16 mouse cellular contexts compared by ENCODE assay signal in genomic region chr8:80798778-80799177, GRCm38 (mm10). TPM values are rescaled to one million over a fixed set of nuclear protein-coding genes. Genes with fewer than 3 reads are reported as not detected.
A peak's percentile ranks its signal among the peaks of the same experiment; 100 is the strongest.
DNase-seq lines count a peak whose midpoint lies in the region; ATAC-seq and TF ChIP-seq lines count a peak whose summit lies in the region.
"Had no signal": no experiment of that assay in that cellular context is flagged by ENCODE, and none has a peak within 500 bp of the region (broad histone marks: within the 10 kb centered on the region; RNA-seq: fewer than 3 reads in every experiment).

No protein-coding gene starts in this region.

- no peak for ATAC-seq in lung, postnatal 0 days
- no peak for ATAC-seq in embryonic facial prominence, embryonic 14.5 days (ENCODE audit: low read depth)
- ATAC-seq in hindbrain, embryonic 11.5 days (ENCODE audit: low FRiP score), result no peak
- ATAC-seq: forebrain, embryonic 16.5 days; midbrain, embryonic 16.5 days had no signal

- no peaks in the 10 kb centered on the region for H3K9me3 ChIP-seq in lung, postnatal 0 days (ENCODE audit: low read length)
- no peaks in the 10 kb centered on the region for H3K9me3 ChIP-seq in MEL (replicated peaks; ENCODE audit: insufficient read depth, low read length)
- H3K9me3 ChIP-seq in embryonic facial prominence, embryonic 14.5 days (ENCODE audit: control insufficient read depth, low read length), result peaks cover 7% of the 10 kb centered on the region; the same call in 1 of the 2 replicates
- H3K9me3 ChIP-seq in hindbrain, embryonic 11.5 days (ENCODE audit: control insufficient read depth, low read length), result no peaks in the 10 kb centered on the region

- DNase-seq in kidney, adult 2 months, result no peak
- DNase-seq in kidney, postnatal 14 days, result no peak
- DNase-seq in lung, postnatal 0 days (ENCODE audit: low spot score), result no peak
- DNase-seq in lung, postnatal 14 days, result no peak
- DNase-seq in MEL (ENCODE audit: low read depth, low spot score), result no peak
- DNase-seq in embryonic facial prominence, embryonic 14.5 days (ENCODE audit: low spot score), result no peak
- no peak for DNase-seq in cerebellum, adult 18-20 months
- DNase-seq in hindbrain, embryonic 11.5 days (ENCODE audit: low spot score), result no peak
- DNase-seq: cerebellum, postnatal 36 days; kidney, adult 11 months; left cerebral cortex, postnatal 4 days; thymus, adult 2 months had no signal

- WGBS in kidney, adult 2 months, result 92% methylated on average over 3 of the region's 3 CpGs
- WGBS in lung, postnatal 0 days, result 96% methylated on average over 3 of the region's 3 CpGs
- 93% methylated on average over 3 of the region's 3 CpGs for WGBS in embryonic facial prominence, embryonic 14.5 days
- WGBS in hindbrain, embryonic 11.5 days, result 95% methylated on average over 3 of the region's 3 CpGs

- H3K4me3 ChIP-seq in kidney, adult 2 months (ENCODE audit: insufficient read depth, low read depth, low read length), result no peak overlapping the region
- H3K4me3 ChIP-seq in lung, postnatal 0 days (ENCODE audit: low read depth, low read length), result no peak overlapping the region
- no peak overlapping the region for H3K4me3 ChIP-seq in MEL (ENCODE audit: control insufficient read depth in 1 of 2, insufficient read depth in 1 of 2, low read depth in 2 of 2, low read length in 2 of 2)
- no peak overlapping the region for H3K4me3 ChIP-seq in embryonic facial prominence, embryonic 14.5 days (ENCODE audit: low read depth, low read length)
- H3K4me3 ChIP-seq in hindbrain, embryonic 11.5 days (ENCODE audit: low read depth, low read length), result no peak overlapping the region
- H3K4me3 ChIP-seq: neural tube, embryonic 13.5 days had no signal

- H3K36me3 ChIP-seq in kidney, adult 2 months (ENCODE audit: control insufficient read depth, insufficient read depth, low read length), result no peaks in the 10 kb centered on the region
- H3K36me3 ChIP-seq in lung, postnatal 0 days (ENCODE audit: insufficient read depth, low read length), result no peaks in the 10 kb centered on the region
- H3K36me3 ChIP-seq in MEL (ENCODE audit: control insufficient read depth in 1 of 2, insufficient read depth in 2 of 2, low read length in 2 of 2), result peaks cover 0 to 5% of the 10 kb centered on the region in 2 experiments; a peak in 1 of 4 replicates
- 0 out of 2 replicates have a peak, but pooled peaks cover 9% of the 10 kb centered on the region for H3K36me3 ChIP-seq in embryonic facial prominence, embryonic 14.5 days (ENCODE audit: control insufficient read depth, insufficient read depth, low read length)
- H3K36me3 ChIP-seq in hindbrain, embryonic 11.5 days (ENCODE audit: control insufficient read depth, insufficient read depth, low read length), result no peaks in the 10 kb centered on the region
- H3K36me3 ChIP-seq: G1E; neural tube, embryonic 13.5 days had no signal

- H3K4me2 ChIP-seq in lung, postnatal 0 days (replicated peaks; ENCODE audit: low read depth, low read length), result no peak overlapping the region
- H3K4me2 ChIP-seq in embryonic facial prominence, embryonic 14.5 days (ENCODE audit: low read depth, low read length), result no peak overlapping the region
- no peak overlapping the region for H3K4me2 ChIP-seq in hindbrain, embryonic 11.5 days (replicated peaks; ENCODE audit: low read depth, low read length)
- H3K4me2 ChIP-seq: neural tube, embryonic 13.5 days had no signal

- H3K79me2 ChIP-seq in MEL (ENCODE audit: control insufficient read depth, insufficient read depth, low read length, poor library complexity), result no peaks in the 10 kb centered on the region

- H3K4me1 ChIP-seq in kidney, adult 2 months (ENCODE audit: control insufficient read depth, insufficient read depth, low read length), result peaks cover 11% of the 10 kb centered on the region
- peaks cover 4% of the 10 kb centered on the region; the same call in 1 of the 2 replicates for H3K4me1 ChIP-seq in lung, postnatal 0 days (ENCODE audit: insufficient read depth, low read depth, low read length)
- no peaks in the 10 kb centered on the region for H3K4me1 ChIP-seq in MEL (ENCODE audit: control insufficient read depth in 1 of 2, insufficient read depth in 2 of 2, low read length in 2 of 2)
- H3K4me1 ChIP-seq in embryonic facial prominence, embryonic 14.5 days (ENCODE audit: control insufficient read depth, insufficient read depth, low read length), result no peaks in the 10 kb centered on the region
- no peaks in the 10 kb centered on the region for H3K4me1 ChIP-seq in hindbrain, embryonic 11.5 days (replicated peaks; ENCODE audit: control insufficient read depth, insufficient read depth, low read length)

- TF ChIP-seq RAD21 in MEL (IDR thresholded peaks at IDR 0.05; ENCODE audit: low read depth, low read length), result peak; percentile 2; the same call in 1 of the 2 replicates

- no peak for TF ChIP-seq EP300 in lung, postnatal 0 days (IDR thresholded peaks at IDR 0.05)
- no peak for TF ChIP-seq EP300 in MEL (IDR thresholded peaks at IDR 0.05; ENCODE audit: low read depth in 1 of 2, low read length in 2 of 2)

- peak; percentile 20; the same call in 1 of the 2 replicates for TF ChIP-seq CTCF in kidney, adult 2 months (conservative IDR thresholded peaks at IDR 0.05; ENCODE audit: insufficient read depth, insufficient read length, low read depth, low read length)
- TF ChIP-seq CTCF in lung, postnatal 0 days (IDR thresholded peaks at IDR 0.05), result peak; percentile 46
- peak; percentile 35 to 49 (median 44) for TF ChIP-seq CTCF in MEL (IDR thresholded peaks at IDR 0.05 in 2 of 3, conservative IDR thresholded peaks at IDR 0.05 in 1 of 3; ENCODE audit: control insufficient read depth in 1 of 3, insufficient read depth in 1 of 3, low read depth in 2 of 3, low read length in 3 of 3, poor library complexity in 1 of 3, severe bottlenecking in 1 of 3)

- H3K27me3 ChIP-seq in kidney, adult 2 months (replicated peaks; ENCODE audit: control insufficient read depth, insufficient read depth, low read length), result no peaks in the 10 kb centered on the region
- H3K27me3 ChIP-seq in lung, postnatal 0 days (replicated peaks; ENCODE audit: insufficient read depth, low read length), result no peaks in the 10 kb centered on the region
- no peaks in the 10 kb centered on the region for H3K27me3 ChIP-seq in MEL (ENCODE audit: control insufficient read depth in 1 of 2, insufficient read depth in 2 of 2, low read length in 2 of 2)
- H3K27me3 ChIP-seq in embryonic facial prominence, embryonic 14.5 days (replicated peaks; ENCODE audit: control insufficient read depth, insufficient read depth, low read length), result no peaks in the 10 kb centered on the region
- H3K27me3 ChIP-seq in hindbrain, embryonic 11.5 days (ENCODE audit: control insufficient read depth, insufficient read depth, low read length), result no peaks in the 10 kb centered on the region
- H3K27me3 ChIP-seq: neural tube, embryonic 13.5 days had no signal

- H3K9ac ChIP-seq in lung, postnatal 0 days (replicated peaks; ENCODE audit: low read depth), result no peak overlapping the region
- no peak overlapping the region for H3K9ac ChIP-seq in MEL (ENCODE audit: control insufficient read depth, low read depth, low read length, poor library complexity, severe bottlenecking)
- H3K9ac ChIP-seq in embryonic facial prominence, embryonic 14.5 days (ENCODE audit: low read depth, low read length), result no peak overlapping the region
- H3K9ac ChIP-seq in hindbrain, embryonic 11.5 days (ENCODE audit: low read depth, low read length), result no peak overlapping the region
- H3K9ac ChIP-seq: neural tube, embryonic 13.5 days had no signal

- no peak for TF ChIP-seq POLR2A in kidney, adult 2 months (IDR thresholded peaks at IDR 0.05; ENCODE audit: low read depth, low read length)
- no peak for TF ChIP-seq POLR2A in MEL (IDR thresholded peaks at IDR 0.05; ENCODE audit: control insufficient read depth in 1 of 2, insufficient read depth in 1 of 2, low read depth in 1 of 2, low read length in 2 of 2, poor library complexity in 1 of 2)

- peak overlapping the region; percentile 67 for H3K27ac ChIP-seq in kidney, adult 2 months (ENCODE audit: insufficient read depth, low read depth, low read length)
- H3K27ac ChIP-seq in lung, postnatal 0 days (ENCODE audit: low read length), result no peak overlapping the region
- H3K27ac ChIP-seq in MEL (ENCODE audit: control insufficient read depth, low read depth, low read length), result no peak overlapping the region
- H3K27ac ChIP-seq in embryonic facial prominence, embryonic 14.5 days (replicated peaks; ENCODE audit: low read depth, low read length), result 0 out of 2 replicates have a peak overlapping the region, but pooled peaks have one; percentile 53
- H3K27ac ChIP-seq in hindbrain, embryonic 11.5 days (ENCODE audit: low read depth, low read length), result no peak overlapping the region
- H3K27ac ChIP-seq: neural tube, embryonic 13.5 days had no signal

TF ChIP-seq in MEL, 35 proteins besides CTCF, POLR2A, EP300 and RAD21 (continues in another document):
- TF ChIP-seq ZC3H11A (IDR thresholded peaks at IDR 0.05; ENCODE audit: low read depth, low read length) (no peak), JUND (IDR thresholded peaks at IDR 0.05; ENCODE audit: low read depth, low read length) (no peak), MYB (IDR thresholded peaks at IDR 0.05; ENCODE audit: low read depth, low read length) (no peak), TAL1 (IDR thresholded peaks at IDR 0.05; ENCODE audit: low read length) (no peak), MAX (IDR thresholded peaks at IDR 0.05; ENCODE audit: low read length) (no peak), ZMIZ1 (IDR thresholded peaks at IDR 0.05; ENCODE audit: low read depth, low read length) (no peak), MAFK (IDR thresholded peaks at IDR 0.05; ENCODE audit: borderline replicate concordance, low read depth, low read length) (no peak), CHD2 (IDR thresholded peaks at IDR 0.05; ENCODE audit: low read length) (no peak), ETS1 (IDR thresholded peaks at IDR 0.05; ENCODE audit: low read depth, low read length) (no peak), TBP (IDR thresholded peaks at IDR 0.05; ENCODE audit: low read depth, low read length) (no peak), NRF1 (IDR thresholded peaks at IDR 0.05; ENCODE audit: insufficient read depth, low read depth, low read length, poor library complexity, severe bottlenecking) (no peak), UBTF (IDR thresholded peaks at IDR 0.05; ENCODE audit: borderline replicate concordance, insufficient read depth, low read depth, low read length) (no peak), POLR2AphosphoS5 (IDR thresholded peaks at IDR 0.05; ENCODE audit: borderline replicate concordance, low read depth, low read length) (no peak), USF1 (IDR thresholded peaks at IDR 0.05; ENCODE audit: low read depth, low read length) (no peak)

RNA-seq across cellular contexts. Expression of gene Smarca5, which starts 59.5 kb away (rescaled TPM):
- 3.9 and 4.5 TPM in 2 replicates for polyA plus RNA-seq in kidney, adult 2 months (2012; rRNA removed)
- 28.7 and 35.5 TPM in 2 replicates for polyA plus RNA-seq in lung, postnatal 0 days (2015; fragmentation: Nextera tagmentation; extraction: Ambion mirVana)
- total RNA-seq in MEL (2012; rRNA removed), result 89.1 and 99.2 TPM in 2 replicates
- polyA plus RNA-seq in MEL (2012; ENCODE audit: insufficient read depth in 1 of 2, insufficient read length in 2 of 2, low read depth in 1 of 2, low replicate concordance in 2 of 2, missing spikeins in 1 of 2), result 100 to 1,000 TPM in 1 of 2 experiments, 10 to 100 TPM in 1; 59.0 to 140 TPM
- polyA plus RNA-seq in embryonic facial prominence, embryonic 14.5 days (2014; fragmentation: Nextera tagmentation; extraction: Ambion mirVana), result 77.3 and 81.6 TPM in 2 replicates
- polyA plus RNA-seq in hindbrain, embryonic 11.5 days (2014; fragmentation: Nextera tagmentation; extraction: Ambion mirVana), result 146 and 157 TPM in 2 replicates

Comparison
In these comparisons a context has a peak if more than half of its experiments do, and no peak if none do; other contexts are left out.
1. H3K27ac ChIP-seq: peak in kidney, adult 2 months (single experiment) and embryonic facial prominence, embryonic 14.5 days (single experiment); none in lung, postnatal 0 days (single experiment), MEL (single experiment) and hindbrain, embryonic 11.5 days (single experiment).
2. Peak in every context shown above with its lines, with median percentiles within 50 percentile points of each other: CTCF ChIP-seq.